Mouse (Mus musculus) right cerebral cortex, adult 18-20 months (tissue): ENCODE data around the gene Psma7.
A peak's percentile ranks its signal among the peaks of the same experiment; 100 is the strongest.

Source experiments
- DNase-seq: peaks from one replicate; pipeline ENCODE4 v3.0.0; 2022; ENCODE audit warnings: mixed read lengths

The Psma7 gene

DNA sequence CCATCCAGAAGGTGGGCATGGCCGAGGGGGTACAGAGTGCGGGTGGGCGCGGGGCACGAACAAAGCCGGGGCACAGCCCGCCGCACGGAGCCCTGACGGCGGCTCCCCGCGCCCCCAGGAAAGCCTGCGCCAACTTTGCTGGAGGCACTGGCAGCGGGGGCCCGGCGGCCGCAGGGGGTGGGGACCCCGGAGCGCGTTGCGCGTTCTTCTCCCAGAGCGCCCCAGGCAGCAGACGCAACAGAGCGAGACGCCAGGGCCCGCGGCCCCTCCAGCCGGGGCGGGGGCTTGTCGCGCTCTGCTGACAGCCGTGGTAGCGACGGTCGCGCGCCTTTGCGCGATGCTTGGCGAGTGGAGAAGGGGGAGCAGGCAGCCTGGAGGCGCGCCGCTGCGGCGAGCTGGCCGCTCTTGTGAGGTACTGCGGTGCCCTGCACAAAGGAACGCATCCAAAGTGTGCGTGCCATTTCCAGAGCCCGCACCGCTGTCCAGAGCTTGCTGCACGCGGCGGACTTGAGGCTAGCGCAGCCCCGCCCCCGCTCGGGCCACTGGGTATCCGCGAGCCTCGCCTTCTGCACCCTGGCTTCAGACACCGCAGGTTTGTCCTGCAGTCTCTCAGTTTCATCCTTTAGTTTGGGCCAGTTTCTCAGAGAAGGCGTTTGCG lies 754 bp upstream of the Psma7 start:
- peak; percentile 63 for DNase-seq

DNA sequence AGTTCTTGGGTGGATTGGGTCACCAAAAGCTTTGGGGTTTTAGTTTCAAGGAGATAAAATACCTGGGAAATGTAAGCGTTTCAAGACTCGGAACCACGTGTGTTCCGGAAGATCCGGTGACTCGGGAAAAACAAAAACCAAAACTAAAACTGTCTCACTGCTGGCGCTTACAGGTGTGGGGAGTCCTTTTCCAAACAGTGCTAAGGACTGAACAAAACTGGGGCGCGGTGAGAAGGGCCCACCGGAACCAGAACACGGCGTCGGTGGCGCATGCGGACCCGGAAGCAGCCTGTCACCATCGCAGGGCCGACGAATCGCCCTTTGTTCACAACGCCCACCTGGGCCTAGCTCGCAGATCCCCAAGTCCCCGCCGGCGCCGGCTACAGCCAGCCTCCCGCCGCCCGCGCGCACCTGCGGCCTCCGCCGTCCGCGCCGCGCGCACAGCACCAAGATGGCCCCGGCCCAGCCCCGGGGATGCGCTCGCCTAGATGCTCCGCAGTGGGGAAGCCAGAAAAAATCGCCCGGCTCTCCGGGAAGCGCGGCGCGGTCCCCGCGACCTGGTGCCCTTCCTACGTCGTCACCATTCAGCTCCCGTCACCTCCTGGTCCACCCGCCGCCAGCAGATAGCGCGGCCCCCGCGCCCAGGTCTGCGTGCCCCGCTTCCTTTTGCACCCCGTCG lies 517 bp downstream of the Psma7 start:
- peak; percentile 66 for DNase-seq

DNA sequence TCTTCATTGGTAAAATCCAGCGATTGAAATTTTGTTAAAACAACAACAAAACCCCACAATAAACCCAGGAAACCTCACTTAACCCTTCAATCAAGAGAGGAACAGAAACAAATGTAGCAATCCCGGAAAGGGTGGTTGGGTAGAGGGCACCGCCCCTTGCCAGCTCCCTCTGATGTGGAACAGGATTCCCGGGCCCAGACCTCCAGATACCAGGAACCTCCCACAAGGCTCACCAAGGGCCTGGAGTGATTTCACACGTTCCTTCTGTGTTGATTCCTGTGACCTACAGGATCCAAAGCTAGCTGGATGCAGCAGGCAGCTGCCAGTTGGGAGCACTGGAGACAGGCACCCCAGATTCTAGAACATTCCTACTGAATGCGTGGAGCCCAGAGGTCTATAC lies 1.8 kb downstream of the Psma7 start:
- no peak for DNase-seq

DNA sequence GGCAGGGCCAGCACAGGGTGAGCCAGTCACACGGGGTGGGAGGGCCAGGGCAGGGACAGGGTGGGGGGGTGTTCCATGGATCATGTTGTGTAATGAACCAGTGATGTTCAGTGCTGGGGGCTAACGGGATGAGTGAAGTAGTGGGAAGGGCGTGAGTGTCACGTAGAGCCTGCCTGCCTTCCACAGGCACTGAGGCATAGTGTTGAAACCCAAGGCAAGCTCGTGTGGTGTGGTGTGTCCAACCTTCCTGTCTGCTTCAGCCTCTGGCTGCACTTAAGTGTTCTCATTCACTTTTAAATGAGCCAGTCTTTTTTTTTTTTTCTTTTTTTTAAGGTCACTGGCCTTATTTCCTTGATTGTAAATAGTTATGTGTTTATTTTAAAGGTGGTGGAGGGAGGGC lies 7.5 kb downstream of the Psma7 start:
- DNase-seq, result no peak

DNA sequence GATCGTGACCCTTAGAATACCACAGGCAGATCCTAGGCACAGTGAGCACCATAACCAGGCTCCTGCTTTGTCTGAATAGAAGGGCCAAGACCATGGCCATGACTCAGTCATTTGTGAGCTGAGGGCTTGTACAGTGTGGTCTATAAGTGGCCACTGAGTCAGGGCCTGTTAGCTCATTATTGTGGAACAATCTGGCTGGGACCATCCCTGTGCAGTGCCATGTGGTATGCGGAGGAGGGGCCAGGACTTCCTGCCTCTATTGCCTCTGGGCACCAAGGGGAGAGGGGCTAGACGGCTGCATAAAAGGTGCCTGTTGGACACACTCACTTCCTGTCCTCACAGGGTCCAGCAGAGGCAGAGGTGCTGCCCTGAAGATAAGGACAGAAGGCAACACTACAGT lies 8.3 kb downstream of the Psma7 start:
- DNase-seq, result no peak

DNA sequence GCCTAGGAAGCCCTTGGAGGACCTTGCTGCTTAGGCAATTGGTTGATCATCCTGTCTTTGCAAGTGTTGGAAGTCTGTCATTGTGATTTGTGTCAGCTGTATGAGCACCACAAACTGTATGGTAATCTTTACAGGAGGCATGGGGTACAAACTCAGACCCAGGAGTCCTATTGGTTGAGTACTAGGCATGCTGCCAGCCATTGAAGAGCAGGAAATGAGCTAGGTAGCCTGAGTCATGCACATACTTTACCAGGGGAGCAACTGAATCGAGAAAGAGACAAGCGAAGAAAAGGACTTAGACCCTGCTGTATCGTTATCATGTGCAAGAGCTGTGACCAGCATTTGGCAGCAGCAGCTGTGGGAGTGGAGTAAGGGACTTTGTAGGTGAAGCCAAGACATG lies 9.3 kb downstream of the Psma7 start:
- no peak for DNase-seq

DNA sequence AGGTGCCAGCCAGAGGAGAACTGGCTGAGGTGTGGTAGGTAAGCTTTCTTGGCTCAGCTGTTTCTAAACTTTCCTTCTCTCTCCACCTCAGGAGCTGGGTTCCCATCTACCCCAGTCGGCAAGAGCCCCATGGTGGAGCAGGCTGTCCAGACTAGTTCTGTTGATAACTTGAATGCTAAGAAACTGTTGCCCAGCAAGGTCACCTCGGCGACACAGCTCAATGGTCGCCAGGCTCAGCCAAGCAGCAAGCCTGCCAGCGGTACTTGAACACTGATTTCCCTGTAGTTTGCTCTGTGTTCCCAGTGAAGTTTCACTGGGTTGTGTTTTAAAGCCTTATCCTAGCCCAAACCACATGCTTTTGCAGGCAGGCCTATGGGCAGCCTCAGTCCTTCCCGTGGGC lies 11.0 kb downstream of the Psma7 start:
- no peak for DNase-seq

DNA sequence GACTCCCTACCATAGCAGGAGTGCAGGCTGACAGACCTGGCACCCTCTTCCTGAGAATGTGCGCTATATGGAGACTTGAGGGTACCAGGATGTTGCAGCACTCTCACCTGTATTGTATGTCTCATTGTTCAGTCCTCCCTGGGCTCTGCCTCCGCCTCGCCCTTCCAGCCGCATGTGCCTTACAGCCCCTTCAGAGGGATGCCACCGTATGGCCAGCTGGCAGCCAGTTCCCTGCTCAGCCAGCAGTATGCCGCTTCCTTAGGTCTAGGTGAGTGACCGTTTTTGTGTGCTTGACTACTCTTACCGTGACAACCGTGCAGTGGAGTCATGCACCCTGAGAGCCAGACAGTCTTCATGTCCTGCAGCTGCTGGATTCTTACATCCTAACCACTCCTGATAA lies 14.5 kb downstream of the Psma7 start:
- no peak for DNase-seq

DNA sequence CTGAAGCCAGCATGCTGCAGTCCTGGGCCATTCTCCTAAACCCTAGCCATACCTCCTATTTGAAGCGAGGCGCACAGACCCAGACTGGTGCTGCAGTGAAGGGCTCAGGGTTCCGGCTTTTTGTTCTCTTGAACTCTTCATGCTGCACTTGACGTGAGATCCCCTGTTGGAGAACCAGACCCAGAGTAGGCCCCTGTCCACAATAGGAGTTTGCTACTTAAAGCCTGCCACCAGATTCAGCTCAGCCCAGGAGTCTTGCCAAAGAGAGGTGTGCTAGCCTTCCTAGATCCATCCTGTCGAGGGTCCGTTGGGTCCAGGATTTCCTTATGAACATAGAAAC lies 16.4 kb downstream of the Psma7 start:
- no peak for DNase-seq

DNA sequence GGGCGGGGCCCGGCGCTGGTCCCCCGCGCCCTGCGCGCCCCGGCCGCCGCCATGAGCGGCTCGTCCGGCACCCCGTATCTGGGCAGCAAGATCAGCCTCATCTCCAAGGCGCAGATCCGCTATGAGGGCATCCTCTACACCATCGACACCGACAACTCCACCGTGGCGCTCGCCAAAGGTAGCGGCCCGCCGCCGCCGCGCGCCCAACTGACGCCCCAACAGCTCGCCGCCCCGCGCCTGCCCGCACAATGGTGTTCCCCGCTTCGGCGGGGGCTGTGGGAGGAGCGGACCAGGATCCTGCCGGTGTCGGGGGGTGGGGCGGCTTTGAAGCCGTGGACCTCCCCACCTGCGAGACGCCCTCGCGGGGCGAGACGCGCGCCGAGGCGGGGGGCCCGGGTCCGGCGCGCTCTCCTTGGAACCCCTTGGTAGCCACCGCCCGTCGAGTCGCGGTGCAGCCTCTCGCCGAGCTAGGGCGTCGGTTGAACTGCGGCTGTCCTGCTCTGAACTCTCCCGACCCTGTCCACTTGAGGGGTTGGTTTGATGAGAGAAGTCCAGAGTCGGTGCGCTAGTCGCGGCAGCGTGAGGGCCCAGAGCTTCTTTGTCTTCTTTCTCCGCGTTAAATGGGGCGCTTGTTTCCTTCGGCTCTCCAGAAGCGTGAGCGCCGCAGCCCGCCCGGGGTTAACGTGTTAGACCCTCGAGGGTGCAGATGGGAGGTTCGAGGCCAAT lies 16.9 kb downstream of the Psma7 start:
- peak; percentile 57 for DNase-seq

DNA sequence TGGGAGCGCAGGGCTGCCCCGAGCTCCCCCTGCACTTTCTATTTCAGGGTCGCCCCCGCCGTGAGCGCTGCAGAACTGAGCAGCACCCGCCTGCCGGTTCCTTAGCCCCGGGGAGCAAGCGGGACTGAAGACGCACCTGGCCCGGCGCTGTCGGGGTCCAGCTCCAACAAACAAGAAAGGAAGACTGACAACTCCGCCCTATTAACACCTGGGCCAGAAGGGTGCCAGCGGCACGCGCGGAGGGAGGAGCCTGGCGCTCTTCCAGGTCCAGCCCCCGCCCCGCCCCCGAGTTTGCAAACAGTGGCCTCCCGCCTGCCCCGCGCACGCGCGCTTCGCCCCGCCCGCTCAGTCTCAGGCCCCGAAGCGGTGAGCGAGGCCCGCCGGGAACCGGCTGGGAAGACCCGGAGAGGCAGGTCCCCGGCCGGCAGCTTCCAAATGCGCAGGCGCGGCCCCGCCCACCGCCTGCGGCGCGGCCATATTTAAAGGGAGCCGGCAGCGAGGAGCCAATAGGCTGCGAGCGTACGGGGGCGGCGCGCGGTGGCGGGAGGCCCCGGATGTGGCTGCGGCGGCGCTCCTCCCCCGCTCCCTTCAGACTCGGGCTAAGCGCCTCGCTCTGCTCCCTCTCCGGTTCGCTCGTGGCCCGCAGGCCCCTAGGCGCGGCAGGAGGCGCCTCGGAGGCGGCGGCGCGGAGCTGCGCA lies 17.7 kb downstream of the Psma7 start, which contains the start of gene Lsm14b:
Lsm14b (plus strand) TSS at position 587 of the 698 bp plus-strand sequence.
- DNase-seq, result peak; percentile 98

DNA sequence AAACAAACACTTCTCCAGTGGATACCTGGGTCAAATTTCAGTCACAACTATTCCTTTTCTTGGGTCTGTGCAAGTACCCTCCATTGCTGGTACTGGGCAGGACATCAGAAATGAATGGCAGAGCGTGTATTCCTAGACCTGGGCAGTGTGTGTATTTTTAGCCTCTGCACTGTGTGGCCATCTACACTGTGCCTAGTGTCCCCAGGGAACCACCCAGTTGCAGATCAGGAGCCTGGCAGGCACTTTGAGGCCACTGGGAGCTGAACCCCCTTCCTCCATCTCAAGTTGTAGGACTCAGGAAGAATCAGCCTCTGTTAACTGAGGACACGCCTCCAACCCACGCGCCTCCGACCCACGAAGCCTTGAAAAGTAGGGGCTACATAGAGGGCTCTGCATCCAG lies 19.5 kb downstream of the Psma7 start:
- no peak for DNase-seq

DNA sequence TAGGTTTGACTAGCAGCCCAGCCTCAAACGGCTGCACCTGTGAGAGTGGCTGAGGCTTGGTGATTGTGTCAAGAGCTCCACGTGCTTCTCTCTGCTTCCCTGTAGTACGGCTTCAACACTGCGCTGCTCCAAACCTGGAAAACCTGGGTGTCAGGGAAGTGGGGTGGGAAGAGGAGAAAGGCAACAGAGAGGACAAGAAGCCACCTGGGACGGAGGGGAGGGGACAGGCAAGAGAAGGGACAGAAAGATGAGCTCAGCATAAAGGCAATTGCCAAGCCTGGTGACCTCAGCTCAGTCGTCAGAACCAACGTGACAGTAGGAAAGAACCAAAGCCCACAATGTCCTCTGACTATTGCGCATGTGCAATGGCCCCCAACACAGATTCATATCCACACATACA lies 21.3 kb downstream of the Psma7 start:
- DNase-seq, result no peak

DNA sequence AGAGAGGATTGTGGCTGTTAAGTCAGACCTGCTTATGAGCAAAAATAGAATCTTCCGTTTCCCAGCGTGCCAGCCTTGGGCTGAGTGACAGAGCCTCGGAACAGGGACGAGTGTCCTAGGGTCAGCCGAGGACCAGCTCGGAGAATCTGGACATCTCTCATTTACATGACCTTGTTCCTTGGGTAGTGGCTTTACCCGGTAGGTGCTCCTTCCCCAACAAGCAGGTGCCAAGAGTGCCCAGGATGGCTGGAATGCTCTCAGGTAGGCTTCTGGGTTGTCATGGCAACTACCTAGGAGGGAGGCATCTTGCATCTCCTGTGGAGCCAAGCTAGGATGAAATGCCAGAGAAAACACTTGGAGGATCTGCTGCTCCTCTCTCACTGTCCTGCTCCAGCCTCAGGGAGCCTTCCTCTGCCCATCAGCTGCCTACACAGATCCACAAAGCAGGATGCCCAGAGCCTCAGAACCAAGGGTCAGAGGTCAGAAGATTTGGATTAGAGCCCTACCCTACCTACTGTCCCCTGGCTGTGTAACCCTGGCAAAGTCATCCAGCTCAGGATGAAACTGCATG lies 22.1 kb downstream of the Psma7 start:
- no peak for DNase-seq

DNA sequence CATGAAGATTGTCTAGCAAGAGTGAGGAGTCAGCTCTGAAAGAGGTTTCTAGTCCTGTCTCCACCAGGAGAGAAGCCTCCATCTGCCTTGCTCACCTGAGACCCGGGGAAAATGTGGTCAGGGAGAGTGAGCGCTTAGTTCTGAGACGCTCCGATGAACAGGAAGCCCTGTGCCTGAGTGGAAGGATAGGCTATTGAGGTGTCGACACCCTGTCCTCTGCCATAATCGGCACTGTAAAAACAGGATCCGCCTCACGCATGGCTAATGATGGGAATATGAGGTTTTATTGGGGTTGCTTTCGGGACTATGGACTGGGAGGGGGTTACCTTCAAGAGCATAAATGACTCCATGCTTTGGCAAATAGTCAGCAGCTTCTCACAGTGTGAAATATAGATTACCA lies 23.7 kb downstream of the Psma7 start:
- no peak for DNase-seq

DNA sequence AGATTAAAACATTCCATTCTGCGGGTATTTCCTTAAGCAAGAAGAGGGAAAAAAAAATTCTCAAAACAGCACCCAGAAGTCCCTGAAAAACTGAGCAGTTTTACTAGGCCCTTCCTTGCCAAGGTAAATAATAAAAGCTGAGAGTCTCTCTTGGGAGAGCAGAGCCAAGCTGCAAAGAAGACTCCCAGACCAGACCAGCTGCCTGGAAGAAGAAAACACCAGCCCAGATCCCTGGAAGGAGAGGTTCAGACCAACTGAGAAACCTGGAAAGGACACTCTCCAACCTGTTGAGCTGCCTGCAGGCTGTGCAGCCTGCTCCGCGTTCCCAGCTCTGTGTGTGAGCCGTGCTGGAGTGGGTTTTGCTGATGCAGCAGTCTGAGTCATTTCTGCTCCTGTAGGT lies 24.6 kb downstream of the Psma7 start:
- no peak for DNase-seq

DNA sequence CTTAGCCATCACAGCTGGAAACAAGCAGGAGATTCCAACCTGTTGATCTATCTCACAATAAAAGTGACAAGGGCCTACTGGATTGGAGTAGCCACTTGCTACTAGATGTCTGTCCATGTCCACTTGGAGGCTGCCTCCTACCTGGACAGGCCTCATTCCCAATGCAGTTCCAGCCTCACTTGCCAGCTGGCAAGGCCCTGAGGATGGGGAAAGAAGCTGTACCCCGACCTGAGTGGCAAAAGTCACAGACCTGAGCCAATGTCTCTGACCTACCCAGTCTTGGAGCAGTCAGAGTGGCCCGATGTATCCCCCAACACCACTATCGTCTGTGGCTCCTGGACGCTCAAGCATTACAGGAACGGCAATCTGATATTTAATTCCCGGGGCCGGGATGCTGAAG lies 28.5 kb downstream of the Psma7 start:
- DNase-seq, result no peak

DNA sequence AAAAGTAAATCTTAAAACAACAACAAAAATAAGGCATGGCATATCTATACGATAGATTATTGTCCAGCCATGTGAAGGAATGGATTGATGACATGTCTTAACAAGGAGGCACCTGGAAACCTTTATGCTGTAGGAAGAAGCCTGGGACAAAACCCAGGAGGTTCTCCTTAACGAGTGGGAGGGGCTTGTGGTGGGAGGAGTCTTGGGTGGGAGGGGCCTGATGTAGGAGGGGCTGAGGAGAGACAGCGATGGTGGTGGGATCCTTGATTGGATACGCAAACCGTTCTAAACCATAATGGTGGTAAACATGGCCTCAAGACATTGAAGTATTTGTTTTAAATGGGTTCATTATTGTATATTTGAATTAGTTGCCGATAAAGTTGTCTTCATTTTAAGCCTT lies 30.9 kb downstream of the Psma7 start:
- no peak for DNase-seq

DNA sequence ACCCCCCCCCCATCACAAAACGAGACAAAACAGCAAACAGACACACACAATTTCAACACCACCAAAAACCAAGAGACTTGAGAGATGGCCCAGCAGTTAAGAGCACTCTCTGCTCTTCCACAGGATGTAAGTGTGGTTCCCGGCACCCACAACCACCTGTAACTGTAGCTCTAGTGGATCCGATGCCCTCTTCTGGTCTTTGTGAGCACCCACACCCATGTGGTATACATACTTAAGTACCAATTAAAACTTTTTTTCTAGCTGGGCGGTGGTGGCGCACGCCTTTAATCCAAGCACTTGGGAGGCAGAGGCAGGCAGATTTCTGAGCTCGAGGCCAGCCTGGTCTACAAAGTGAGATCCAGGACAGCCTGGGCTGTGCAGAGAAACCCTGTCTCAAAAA lies 31.5 kb downstream of the Psma7 start:
- no peak for DNase-seq

DNA sequence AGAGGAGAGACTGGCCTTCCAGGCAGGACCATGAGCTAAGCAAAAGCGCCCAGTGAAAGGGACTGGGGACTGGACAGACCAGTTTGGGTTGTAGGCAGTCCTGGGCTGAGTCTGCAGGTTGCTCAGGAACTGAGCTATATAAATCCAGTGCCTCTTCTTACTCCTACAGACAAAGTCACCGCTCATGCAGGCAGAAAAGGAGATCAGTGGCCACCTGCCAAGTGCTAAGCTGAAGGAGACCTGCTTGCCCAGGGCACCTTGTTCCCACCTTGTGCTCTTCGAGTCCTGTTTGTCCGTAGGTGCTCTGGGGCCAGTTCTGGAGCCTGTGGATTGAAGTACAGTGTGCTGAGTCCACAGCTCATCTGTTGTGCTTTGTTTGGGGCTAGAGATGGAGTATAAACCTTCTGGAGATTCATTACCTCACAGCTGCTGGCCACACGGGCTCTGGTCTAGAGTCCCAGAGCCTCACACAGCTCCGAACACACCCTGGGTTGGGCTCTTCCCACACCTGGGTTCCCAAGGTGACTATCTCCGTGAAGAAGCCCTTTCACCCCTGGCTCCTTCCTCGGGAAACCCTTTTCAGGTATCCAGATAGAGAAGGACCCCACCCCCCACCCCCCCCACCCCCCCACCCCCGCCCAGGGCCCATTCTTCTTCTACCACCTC lies 35.7 kb downstream of the Psma7 start:
- no peak for DNase-seq

DNA sequence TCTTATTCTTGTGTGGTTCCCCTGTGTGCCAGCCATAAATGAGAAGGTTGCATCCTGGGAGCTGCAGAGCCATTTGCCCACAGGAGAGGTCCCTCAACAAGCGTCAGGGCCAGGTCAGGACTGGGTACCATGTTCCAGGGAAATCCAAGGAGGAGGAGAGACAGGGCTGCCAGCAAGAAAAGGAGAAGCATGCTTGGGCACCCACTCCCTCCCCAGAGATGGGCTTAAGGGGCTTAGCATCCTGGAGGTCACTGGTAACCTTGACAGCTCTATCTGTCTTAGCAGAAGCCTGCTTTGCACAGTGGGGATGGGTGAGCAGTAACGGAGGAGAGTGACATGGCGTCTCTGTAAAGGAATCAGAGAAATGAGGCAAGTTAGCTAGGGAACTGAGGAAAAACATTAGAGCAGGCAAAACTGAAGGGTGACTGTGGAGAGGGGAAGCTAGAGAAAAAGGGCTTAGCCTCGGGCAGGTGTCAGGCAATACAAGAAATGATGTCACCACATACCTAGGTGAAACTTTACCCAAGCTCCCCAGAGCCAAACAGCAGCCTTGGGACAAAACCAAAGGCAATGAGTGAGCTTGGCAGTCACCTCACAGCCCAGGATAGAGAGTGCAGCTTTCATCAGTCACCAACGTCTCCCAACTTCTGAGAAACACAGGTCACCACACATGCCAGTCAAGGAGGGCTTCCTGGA lies 36.4 kb downstream of the Psma7 start:
- DNase-seq, result no peak

DNA sequence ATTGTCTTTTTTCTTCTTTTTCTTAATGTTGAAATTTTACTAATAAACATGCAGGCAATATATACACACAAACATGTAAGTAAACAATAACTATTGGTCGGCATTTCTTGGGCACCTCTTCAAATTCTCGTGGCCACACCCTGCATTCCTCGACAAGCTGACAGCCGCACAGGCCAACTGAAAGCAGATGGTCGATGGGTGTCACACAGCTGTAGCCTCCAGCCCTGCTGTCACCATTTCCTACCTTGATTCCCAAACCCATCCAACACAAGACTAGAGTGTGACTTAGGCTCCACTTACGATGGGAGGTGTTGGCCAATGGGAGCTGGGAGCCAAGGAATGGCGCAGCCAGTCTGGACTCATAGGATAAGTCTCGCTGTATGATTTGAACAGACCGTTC lies 40.6 kb downstream of the Psma7 start:
- DNase-seq, result no peak
